Mouse (Mus musculus) bone marrow macrophage, adult 2 months (primary cell): ENCODE data around the gene Sema4b. TPM values are rescaled to one million over a fixed set of nuclear protein-coding genes. Genes with fewer than 3 reads are reported as not detected.

ENCODE experiments used
- H3K27ac ChIP-seq: 2 replicates; pipeline ENCODE4 v1.5.1; 2012; ENCODE audit warnings: low read depth, low read length; ENCODE audit not compliant: insufficient read depth
- H3K4me1 ChIP-seq: 2 replicates; pipeline ENCODE4 v1.6.1; 2012; ENCODE audit warnings: low read length; ENCODE audit not compliant: control insufficient read depth, insufficient read depth
- H3K4me3 ChIP-seq: 2 replicates; pipeline ENCODE4 v1.5.1; 2012; ENCODE audit warnings: mild to moderate bottlenecking, low read length, moderate library complexity; ENCODE audit not compliant: insufficient read depth
- CTCF ChIP-seq: IDR thresholded peaks from 2 replicates; pipeline ENCODE4 v1.5.1; 2012; ENCODE audit warnings: low read depth, mild to moderate bottlenecking, low read length, moderate library complexity
- POLR2A ChIP-seq: IDR thresholded peaks from 2 replicates; pipeline ENCODE4 v1.6.1; 2012; ENCODE audit warnings: mild to moderate bottlenecking, low read depth, low read length, borderline replicate concordance
- polyA plus RNA-seq: library from polyadenylated mRNA; stranded (reverse); fragments of >200 nt; gene quantifications from 2 replicates; pipeline ENCODE4 v1.2.4, GENCODE M21; 2012; ENCODE audit not compliant: missing spikeins, insufficient read depth, insufficient read length

Sema4b gene
- polyA plus RNA-seq, 1 experiment = 13.5 TPM

DNA sequence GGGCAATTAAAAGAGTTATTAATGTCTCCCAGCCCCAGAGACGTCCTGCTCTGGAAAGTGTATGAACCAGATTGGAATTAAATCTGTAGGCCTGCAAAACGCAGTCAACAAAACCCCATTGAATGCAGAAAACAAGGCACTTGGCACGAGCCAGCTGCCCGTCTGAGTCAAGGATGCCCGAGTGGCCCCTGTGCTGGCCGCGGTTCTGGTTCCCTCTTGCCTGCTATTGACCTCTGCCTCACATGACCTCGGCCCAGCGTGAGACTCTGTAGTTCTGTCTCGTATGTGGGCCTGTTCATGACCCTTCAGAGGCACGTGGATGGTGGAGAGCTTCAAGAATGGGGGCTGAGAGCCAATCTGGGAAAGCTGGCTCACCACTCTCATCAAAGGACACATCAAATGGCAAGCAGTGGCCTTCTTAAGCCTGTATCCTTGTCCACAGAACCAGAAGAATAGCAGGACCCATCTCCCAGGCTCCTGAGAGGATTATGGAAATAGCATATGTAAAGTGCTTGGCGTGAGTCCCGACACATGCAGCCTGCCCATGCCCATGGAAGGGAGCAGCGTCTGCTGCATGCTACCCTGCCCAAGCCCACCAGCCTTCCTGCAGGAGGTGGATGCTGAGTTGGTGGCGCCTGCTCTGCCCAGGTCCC, 15.4 kb downstream of the Sema4b start:
- peaks cover 28% of the 10 kb centered on the region for H3K4me1 ChIP-seq
- H3K27ac ChIP-seq = no peak overlapping the region
- TF ChIP-seq POLR2A (no peak), CTCF (no peak)
- H3K4me3 ChIP-seq = no peak overlapping the region

DNA sequence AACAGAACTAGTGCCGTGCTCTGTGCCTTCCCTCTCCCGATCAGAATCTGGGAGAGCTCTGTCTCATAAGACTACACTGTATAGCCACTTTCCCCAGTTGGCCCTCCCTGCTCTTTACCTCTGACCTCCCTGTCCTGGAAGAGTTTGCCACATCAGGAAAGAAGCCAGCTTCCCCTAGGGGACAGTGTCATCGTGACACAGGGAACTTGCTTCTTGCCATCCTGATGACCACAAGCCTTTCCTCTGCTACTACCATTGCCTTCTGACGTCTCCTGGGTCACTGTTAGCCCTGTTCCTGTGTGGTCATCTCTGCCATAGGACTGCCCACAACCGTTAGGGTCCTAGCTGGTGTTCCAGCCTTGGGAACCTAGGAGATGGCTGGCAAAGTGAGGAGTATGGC, 16.3 kb downstream of the Sema4b start:
- Histone ChIP-seq H3K4me1 (peaks cover 32% of the 10 kb centered on the region), H3K27ac (no peak overlapping the region), H3K4me3 (no peak overlapping the region)
- TF ChIP-seq CTCF = no peak
- no peak for TF ChIP-seq POLR2A

DNA sequence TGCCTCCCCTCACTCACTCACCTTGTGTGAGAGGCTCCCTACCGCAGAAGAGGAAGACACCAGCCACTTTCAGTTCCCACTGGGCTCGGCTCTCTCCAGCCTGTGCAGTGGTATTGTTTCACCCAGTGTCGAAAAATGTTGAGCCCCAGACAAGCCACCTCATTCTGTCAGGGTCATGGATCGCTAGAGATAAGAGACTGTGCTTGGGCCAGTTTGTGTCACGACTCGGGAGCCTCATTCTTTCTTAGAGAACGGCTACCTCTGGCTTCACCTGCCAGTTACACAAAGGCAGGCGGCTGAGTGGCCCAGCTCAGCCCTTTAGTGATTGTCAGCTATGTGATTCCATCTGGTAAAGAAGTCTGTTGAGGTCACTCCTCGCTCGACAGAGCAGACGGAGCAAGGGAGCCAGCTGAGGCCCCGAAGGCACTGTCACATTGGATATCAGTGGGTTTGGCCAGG, 17.0 kb downstream of the Sema4b start:
- no peak for TF ChIP-seq CTCF
- TF ChIP-seq POLR2A = no peak
- no peak overlapping the region for H3K4me3 ChIP-seq
- no peak overlapping the region for H3K27ac ChIP-seq
- H3K4me1 ChIP-seq = peaks cover 37% of the 10 kb centered on the region

DNA sequence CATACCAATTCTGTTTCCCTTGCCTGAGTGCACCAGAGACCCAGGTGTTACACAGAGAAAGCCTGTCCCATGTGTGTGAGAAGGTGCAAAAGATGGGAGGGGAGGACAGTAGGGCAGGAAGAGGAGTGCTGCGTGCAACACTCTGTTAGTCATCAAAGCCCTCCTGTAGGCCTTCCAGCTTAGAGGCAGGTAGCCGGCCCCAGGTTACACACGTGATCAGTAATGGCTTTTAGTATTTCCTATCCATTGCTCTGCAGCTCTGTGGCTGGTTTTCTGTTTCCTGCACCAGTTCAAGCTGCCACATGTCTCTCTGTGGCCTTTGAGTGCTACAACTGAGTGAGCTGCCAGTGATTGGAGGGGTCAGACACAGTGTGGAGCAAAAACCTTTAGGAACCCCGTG, 17.7 kb downstream of the Sema4b start:
- TF ChIP-seq POLR2A (no peak), CTCF (no peak)
- H3K4me3 ChIP-seq = no peak overlapping the region
- H3K27ac ChIP-seq = no peak overlapping the region
- peaks cover 42% of the 10 kb centered on the region for H3K4me1 ChIP-seq

DNA sequence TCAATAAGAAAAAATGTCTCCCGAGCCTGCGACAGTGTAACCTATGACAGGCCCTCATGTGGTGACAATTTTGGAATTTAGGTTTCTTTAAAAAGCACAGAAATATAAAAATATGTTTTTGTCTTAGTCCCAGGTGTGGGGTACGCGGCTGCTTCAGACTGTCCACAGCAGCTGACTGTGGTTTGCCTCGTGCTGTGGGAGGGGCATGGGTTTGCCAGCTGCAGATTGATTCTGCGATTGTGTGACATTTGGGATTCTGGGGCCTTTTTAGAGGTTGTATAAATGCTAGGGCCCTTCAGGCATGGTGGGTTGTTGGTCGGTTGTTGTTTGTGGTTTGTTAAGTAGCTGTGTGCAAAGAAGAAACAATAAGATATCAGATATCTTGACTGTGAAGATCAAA, 18.3 kb downstream of the Sema4b start:
- peaks cover 46% of the 10 kb centered on the region for H3K4me1 ChIP-seq
- TF ChIP-seq CTCF (no peak), POLR2A (no peak)
- H3K27ac ChIP-seq = no peak overlapping the region
- H3K4me3 ChIP-seq = no peak overlapping the region

- H3K4me1 ChIP-seq = peaks cover 56% of the 10 kb centered on the region
- TF ChIP-seq POLR2A (no peak), CTCF (no peak)
- H3K4me3 ChIP-seq = no peak overlapping the region
- no peak overlapping the region for H3K27ac ChIP-seq
Measured at GRCm38 (mm10) chr7:80205705-80206589, 19.3 kb downstream of the Sema4b start.

DNA sequence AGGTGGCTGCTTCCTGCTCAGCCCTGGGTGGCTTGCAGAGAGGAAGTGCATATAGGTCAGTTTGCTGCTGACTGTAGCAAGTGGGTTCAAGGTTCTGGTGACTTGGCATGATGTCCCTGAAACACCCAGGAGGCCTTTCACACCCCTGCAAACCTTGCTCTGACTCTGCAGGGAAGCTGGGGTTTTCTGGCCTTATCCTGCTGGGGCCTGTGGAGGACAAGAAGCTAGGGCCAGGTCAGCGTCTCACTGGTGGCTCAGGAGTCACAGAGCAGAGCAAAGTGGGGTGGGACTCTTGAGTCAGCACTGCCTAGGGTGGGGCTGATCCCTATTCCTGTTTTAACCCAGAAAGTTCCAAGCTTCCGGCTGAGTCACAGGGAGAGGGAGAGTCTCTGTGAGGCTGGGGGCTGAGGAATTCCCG, 20.7 kb downstream of the Sema4b start:
- no peak overlapping the region for H3K27ac ChIP-seq
- H3K4me1 ChIP-seq = peaks cover 56% of the 10 kb centered on the region
- TF ChIP-seq CTCF = no peak
- TF ChIP-seq POLR2A = no peak
- no peak overlapping the region for H3K4me3 ChIP-seq

DNA sequence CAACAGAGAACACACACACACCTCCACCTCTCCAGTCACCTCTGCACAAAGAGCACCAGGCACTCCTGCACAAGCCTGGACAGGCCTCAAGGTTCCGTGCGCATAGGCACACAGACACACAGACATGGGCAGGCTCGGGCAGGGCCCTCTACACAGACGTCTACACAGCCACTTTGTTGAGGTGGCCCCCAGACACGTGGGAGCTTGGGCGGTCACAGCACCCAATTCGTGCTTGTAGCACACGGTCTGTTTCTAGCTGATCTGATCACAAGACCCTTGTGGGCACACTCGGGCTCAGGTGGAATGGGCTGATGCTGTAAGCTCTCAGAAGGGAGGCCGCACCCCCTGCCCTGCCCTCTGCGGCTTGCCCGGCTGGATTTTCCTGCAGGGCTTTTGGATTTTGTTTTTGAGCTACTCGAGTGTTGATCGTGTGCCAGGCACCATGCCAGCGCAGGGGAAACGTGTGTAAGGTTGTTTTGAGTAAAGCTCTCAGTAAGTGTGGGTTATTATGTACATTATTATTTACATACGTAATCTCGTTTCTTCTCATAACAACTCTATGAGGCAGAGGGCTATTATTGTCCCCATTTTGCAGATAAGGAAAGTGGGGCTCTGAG, 21.5 kb downstream of the Sema4b start:
- no peak for TF ChIP-seq CTCF
- TF ChIP-seq POLR2A = no peak
- H3K4me1 ChIP-seq = peaks cover 48% of the 10 kb centered on the region
- H3K27ac ChIP-seq = no peak overlapping the region
- no peak overlapping the region for H3K4me3 ChIP-seq

DNA sequence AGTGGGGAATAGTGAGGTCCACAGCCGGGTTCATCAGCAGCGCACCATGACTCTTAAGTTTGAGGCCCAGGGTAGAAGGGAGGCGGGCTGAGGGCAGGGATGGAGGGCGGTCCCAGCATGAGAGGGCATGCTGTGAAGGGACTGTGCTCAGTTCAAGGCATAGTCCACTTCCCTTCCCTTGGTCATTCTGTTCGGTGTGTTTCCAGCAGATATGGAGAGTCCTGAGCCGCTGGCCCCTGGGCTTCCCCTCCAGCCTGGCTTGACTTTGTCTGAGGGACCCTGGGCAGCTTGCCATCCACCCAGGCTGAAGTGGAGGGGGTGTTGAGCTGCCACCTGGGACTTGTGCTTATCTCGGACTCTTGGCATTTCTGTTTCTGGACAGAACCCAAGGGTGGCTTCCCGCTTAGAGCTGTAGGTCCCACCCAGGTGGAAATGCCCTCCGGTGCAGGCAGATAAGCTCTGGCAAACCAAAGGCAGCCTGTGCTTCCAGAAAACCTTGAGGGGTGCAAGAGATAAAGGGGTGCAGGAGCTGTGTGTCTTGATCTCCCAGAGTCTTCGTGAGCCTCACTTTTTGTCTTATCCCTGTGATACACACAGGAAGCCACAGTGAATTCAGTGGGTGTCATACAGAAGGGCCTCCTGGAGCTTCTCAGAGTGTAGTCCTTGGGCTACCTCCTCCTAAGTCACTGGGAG, 22.2 kb downstream of the Sema4b start:
- TF ChIP-seq CTCF (no peak; the same call in 1 of the 2 replicates), POLR2A (no peak)
- Histone ChIP-seq H3K4me1 (peaks cover 41% of the 10 kb centered on the region), H3K27ac (no peak overlapping the region), H3K4me3 (no peak overlapping the region)
